Mouse (Mus musculus) embryonic facial prominence, embryonic 12.5 days (tissue): Measurements from ENCODE around the gene Gm11938. TPM values are rescaled to one million over a fixed set of nuclear protein-coding genes. Genes with fewer than 3 reads are reported as not detected.
"Not testable (repeated sequence)": the region's sequence is repeated elsewhere in the genome, so short reads cannot be mapped to it uniquely, and the experiment has no call there.

Experiments used
- ATAC-seq: fragments of 200-750 bp; cut with Nextera tagmentation; 2 replicates; pipeline ENCODE4 v1.8.0; 2017; ENCODE audit not compliant: insufficient number of reproducible peaks, insufficient read depth, low FRiP score, low TSS enrichment
- H3K27ac ChIP-seq: fragments of 300-500 bp; sonication (generic); 2 replicates; pipeline ENCODE4 v1.5.1; 2016; ENCODE audit warnings: mild to moderate bottlenecking
- H3K27me3 ChIP-seq: fragments of 300-500 bp; sonication (generic); 2 replicates; pipeline ENCODE4 v1.6.1; 2016; ENCODE audit warnings: mild to moderate bottlenecking, moderate library complexity
- H3K36me3 ChIP-seq: fragments of 300-500 bp; sonication (generic); 2 replicates; pipeline ENCODE4 v1.6.1; 2016; ENCODE audit warnings: mild to moderate bottlenecking
- H3K4me1 ChIP-seq: fragments of 300-500 bp; sonication (generic); 2 replicates; pipeline ENCODE4 v1.6.1; 2016
- H3K4me2 ChIP-seq: fragments of 300-500 bp; sonication (generic); replicated peaks from 2 replicates; pipeline ENCODE4 v1.6.1; 2016; ENCODE audit warnings: mild to moderate bottlenecking, moderate library complexity
- H3K4me3 ChIP-seq: fragments of 300-500 bp; sonication (generic); 2 replicates; pipeline ENCODE4 v1.5.1; 2016; ENCODE audit warnings: mild to moderate bottlenecking
- H3K9ac ChIP-seq: fragments of 300-500 bp; sonication (generic); 2 replicates; pipeline ENCODE4 v1.6.1; 2016; ENCODE audit warnings: mild to moderate bottlenecking, moderate library complexity
- H3K9me3 ChIP-seq: fragments of 300-500 bp; sonication (generic); 2 replicates; pipeline ENCODE4 v1.6.1; 2016; ENCODE audit warnings: mild to moderate bottlenecking, moderate library complexity
- WGBS: fragments of 180-500 bp; shearing (Covaris S2); methylation state at CpG from one replicate; pipeline ENCODE4 v1.1.7; 2016; 5-methylcytosine and 5-hydroxymethylcytosine counted together
- polyA plus RNA-seq: library from polyadenylated mRNA; unstranded; fragments of >200 nt; fragmentation: Nextera tagmentation; extraction: Ambion mirVana; gene quantifications from 2 replicates; pipeline ENCODE4 v1.2.1, GENCODE M21; 2016

The Gm11938 gene
- polyA plus RNA-seq, result not detected in 2 replicates

- H3K36me3 ChIP-seq, H3K4me2 ChIP-seq, ATAC-seq, H3K9me3 ChIP-seq, H3K4me1 ChIP-seq, H3K9ac ChIP-seq, H3K27ac ChIP-seq, H3K4me3 ChIP-seq, H3K27me3 ChIP-seq: not testable (repeated sequence)
- WGBS, result 88% methylated on average over 1 of the region's 1 CpGs
These were observed at the start of gene Gm11938 for GRCm38 (mm10) chr11:99603208-99603607. Gene Gm11938 (minus strand): TSS chr11:99603308.

GRCm38 (mm10) chr11:99650136-99650535 is 47.0 kb upstream of the Gm11938 start, which contains the start of gene Gm11555:
Gene Gm11555 (minus strand): TSS chr11:99650236.
- H3K4me2 ChIP-seq, result no peak within 1 kb of the TSS
- no peak within 1 kb of the TSS for H3K4me3 ChIP-seq
- WGBS, result 87% methylated on average over 2 of the region's 2 CpGs
- no peaks in the 10 kb centered on the region for H3K36me3 ChIP-seq
- no peaks in the 10 kb centered on the region for H3K9me3 ChIP-seq
- H3K27ac ChIP-seq, result no peak within 1 kb of the TSS
- no peaks in the 10 kb centered on the region for H3K27me3 ChIP-seq
- H3K9ac ChIP-seq, result no peak within 1 kb of the TSS
- H3K4me1 ChIP-seq, result no peaks in the 10 kb centered on the region
- no peak for ATAC-seq

GRCm38 (mm10) chr11:99646444-99646843 is 43.3 kb upstream of the Gm11938 start:
- no peaks in the 10 kb centered on the region for H3K4me1 ChIP-seq
- no peak for ATAC-seq

GRCm38 (mm10) chr11:99644351-99644750 is 41.2 kb upstream of the Gm11938 start:
- ATAC-seq, result no peak
- Histone ChIP-seq H3K4me1 (0 out of 2 replicates have a peak, but pooled peaks cover 3% of the 10 kb centered on the region), H3K27ac (no peak overlapping the region), H3K4me3 (no peak overlapping the region), H3K9ac (no peak overlapping the region), H3K27me3 (no peaks in the 10 kb centered on the region), H3K4me2 (no peak overlapping the region), H3K9me3 (no peaks in the 10 kb centered on the region), H3K36me3 (no peaks in the 10 kb centered on the region)
- 74% methylated on average over 3 of the region's 3 CpGs for WGBS

More at GRCm38 (mm10) chr11:99646444-99646843, 43.3 kb upstream of the Gm11938 start:
- Histone ChIP-seq H3K4me3 (no peak overlapping the region), H3K9ac (no peak overlapping the region), H3K36me3 (no peaks in the 10 kb centered on the region), H3K27ac (no peak overlapping the region), H3K9me3 (no peaks in the 10 kb centered on the region), H3K4me2 (no peak overlapping the region), H3K27me3 (no peaks in the 10 kb centered on the region)
- 79% methylated on average over 15 of the region's 15 CpGs for WGBS

GRCm38 (mm10) chr11:99643635-99644139 is 40.6 kb upstream of the Gm11938 start, which contains the start of gene Krtap4-7:
Gene Krtap4-7 (minus strand): TSS chr11:99644089.
- not testable (repeated sequence) for ATAC-seq, H3K4me2 ChIP-seq, H3K36me3 ChIP-seq, H3K27me3 ChIP-seq, H3K9me3 ChIP-seq, H3K9ac ChIP-seq, H3K4me3 ChIP-seq, H3K27ac ChIP-seq, H3K4me1 ChIP-seq
- WGBS, result 84% methylated on average over 9 of the region's 9 CpGs

- Histone ChIP-seq H3K9ac (no peak overlapping the region), H3K36me3 (no peaks in the 10 kb centered on the region), H3K9me3 (no peaks in the 10 kb centered on the region), H3K27me3 (no peaks in the 10 kb centered on the region), H3K4me1 (0 out of 2 replicates have a peak, but pooled peaks cover 3% of the 10 kb centered on the region), H3K4me2 (no peak overlapping the region), H3K27ac (no peak overlapping the region), H3K4me3 (no peak overlapping the region)
- no peak for ATAC-seq
- 23% methylated on average over 1 of the region's 1 CpGs for WGBS
These were observed 37.8 kb upstream of the Gm11938 start for GRCm38 (mm10) chr11:99640926-99641325.

GRCm38 (mm10) chr11:99637086-99637485 is 34.0 kb upstream of the Gm11938 start:
- no peak overlapping the region for H3K27ac ChIP-seq
- H3K27me3 ChIP-seq, result no peaks in the 10 kb centered on the region; the same call in 1 of the 2 replicates
- H3K4me3 ChIP-seq, result no peak overlapping the region
- H3K9ac ChIP-seq, result no peak overlapping the region
- H3K9me3 ChIP-seq, result no peaks in the 10 kb centered on the region
- no peaks in the 10 kb centered on the region for H3K36me3 ChIP-seq
- H3K4me1 ChIP-seq, result 0 out of 2 replicates have a peak, but pooled peaks cover 3% of the 10 kb centered on the region
- whole genome bisulfite sequencing, result 70% methylated on average over 1 of the region's 1 CpGs
- no peak overlapping the region for H3K4me2 ChIP-seq
- no peak for ATAC-seq

GRCm38 (mm10) chr11:99634653-99635134 is 31.6 kb upstream of the Gm11938 start, which contains the start of gene Krtap4-2:
Gene Krtap4-2 (minus strand): TSS chr11:99635084.
- H3K4me2 ChIP-seq, result no peak within 1 kb of the TSS

GRCm38 (mm10) chr11:99633293-99633692 is 30.2 kb upstream of the Gm11938 start:
- no peaks in the 10 kb centered on the region for H3K9me3 ChIP-seq
- H3K36me3 ChIP-seq, result no peaks in the 10 kb centered on the region
- no peak overlapping the region for H3K27ac ChIP-seq
- no peak for ATAC-seq
- no peaks in the 10 kb centered on the region for H3K4me1 ChIP-seq
- WGBS, result 64% methylated on average over 2 of the region's 2 CpGs
- no peak overlapping the region for H3K4me2 ChIP-seq
- H3K27me3 ChIP-seq, result no peaks in the 10 kb centered on the region; the same call in 1 of the 2 replicates
- no peak overlapping the region for H3K9ac ChIP-seq
- H3K4me3 ChIP-seq, result no peak overlapping the region

More at GRCm38 (mm10) chr11:99634653-99635134, 31.6 kb upstream of the Gm11938 start, which contains the start of gene Krtap4-2:
- no peak within 1 kb of the TSS for H3K27ac ChIP-seq
- H3K9ac ChIP-seq, result no peak within 1 kb of the TSS
- no peaks in the 10 kb centered on the region for H3K9me3 ChIP-seq
- no peaks in the 10 kb centered on the region for H3K36me3 ChIP-seq
- H3K27me3 ChIP-seq, result no peaks in the 10 kb centered on the region; the same call in 1 of the 2 replicates
- no peaks in the 10 kb centered on the region for H3K4me1 ChIP-seq
- ATAC-seq, result no peak
- no peak within 1 kb of the TSS for H3K4me3 ChIP-seq
- WGBS, result 36% methylated on average over 8 of the region's 8 CpGs

GRCm38 (mm10) chr11:99630890-99631289 is 27.8 kb upstream of the Gm11938 start:
- no peak overlapping the region for H3K9ac ChIP-seq
- 72% methylated on average over 3 of the region's 3 CpGs for WGBS
- no peak overlapping the region for H3K27ac ChIP-seq
- no peak overlapping the region for H3K4me3 ChIP-seq
- no peak overlapping the region for H3K4me2 ChIP-seq
- H3K4me1 ChIP-seq, result no peaks in the 10 kb centered on the region
- no peak for ATAC-seq
- no peaks in the 10 kb centered on the region; the same call in 1 of the 2 replicates for H3K27me3 ChIP-seq
- no peaks in the 10 kb centered on the region for H3K36me3 ChIP-seq
- H3K9me3 ChIP-seq, result no peaks in the 10 kb centered on the region

GRCm38 (mm10) chr11:99628138-99628537 is 25.0 kb upstream of the Gm11938 start, which contains the start of gene Krtap4-1:
Gene Krtap4-1 (minus strand): TSS chr11:99628238.
- no peak within 1 kb of the TSS for H3K9ac ChIP-seq
- 81% methylated on average over 4 of the region's 4 CpGs for WGBS
- H3K4me1 ChIP-seq, result no peaks in the 10 kb centered on the region
- H3K9me3 ChIP-seq, result no peaks in the 10 kb centered on the region
- H3K4me2 ChIP-seq, result no peak within 1 kb of the TSS
- no peak within 1 kb of the TSS for H3K27ac ChIP-seq
- no peaks in the 10 kb centered on the region for H3K36me3 ChIP-seq
- H3K4me3 ChIP-seq, result no peak within 1 kb of the TSS
- ATAC-seq, result no peak
- H3K27me3 ChIP-seq, result no peaks in the 10 kb centered on the region

GRCm38 (mm10) chr11:99620335-99620734 is 17.2 kb upstream of the Gm11938 start, which contains the start of gene Gm11562:
Gene Gm11562 (minus strand): TSS chr11:99620435.
- Histone ChIP-seq H3K4me3 (no peak within 1 kb of the TSS), H3K36me3 (no peaks in the 10 kb centered on the region), H3K9ac (no peak within 1 kb of the TSS), H3K4me2 (no peak within 1 kb of the TSS), H3K9me3 (no peaks in the 10 kb centered on the region), H3K27me3 (no peaks in the 10 kb centered on the region), H3K4me1 (no peaks in the 10 kb centered on the region), H3K27ac (no peak within 1 kb of the TSS)
- 86% methylated on average over 2 of the region's 2 CpGs for WGBS
- no peak for ATAC-seq
